Mouse (Mus musculus): ENCODE results near the gene Uspl1.

DNA sequence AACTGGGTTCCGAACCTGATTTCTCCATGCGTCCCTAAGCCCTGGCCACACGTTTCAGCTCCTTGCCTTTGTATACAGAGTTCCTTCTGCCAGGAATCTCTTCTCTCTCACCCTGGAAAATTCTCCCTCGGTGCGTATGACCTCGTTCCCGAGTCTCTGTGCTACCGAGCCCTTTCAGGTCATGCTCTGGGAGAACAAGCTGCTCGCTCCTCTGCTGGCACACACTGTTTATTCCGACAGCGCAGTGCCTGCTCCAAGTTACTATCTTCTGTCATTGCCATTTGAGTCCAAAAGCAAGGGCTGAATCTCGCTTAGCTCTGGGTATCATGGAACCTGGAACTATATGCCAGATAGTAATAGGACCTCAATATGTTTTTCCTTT lies 31.4 kb upstream of the Uspl1 start:
- no peak for TF ChIP-seq CTCF (IDR thresholded peaks at IDR 0.05; ENCODE audit: borderline replicate concordance, control insufficient read depth, extremely low read depth, insufficient read depth, low read length, poor library complexity)
- TF ChIP-seq POLR2A (IDR thresholded peaks at IDR 0.05; ENCODE audit: control insufficient read depth, extremely low read depth, insufficient read depth, low read length, poor library complexity), result no peak
